Mouse (Mus musculus): ENCODE results near the gene Taok1.

- TF ChIP-seq CHD2 (IDR thresholded peaks at IDR 0.05; ENCODE audit: low read depth, low read length) (no peak), MAFK (IDR thresholded peaks at IDR 0.05; ENCODE audit: insufficient read depth, low read depth, low read length) (no peak)
Observed at GRCm38 (mm10) chr11:77641390-77641789, 33.8 kb upstream of the Taok1 start.

All from ES-E14 (cell line).